Mouse (Mus musculus) colon, adult 2 months (tissue): ENCODE measurements around the gene Gm5624. TPM values are rescaled to one million over a fixed set of nuclear protein-coding genes. Genes with fewer than 3 reads are reported as not detected.

Source experiments
- polyA plus RNA-seq: library from polyadenylated mRNA; depleted of rRNA; stranded (reverse); fragments of >200 nt; gene quantifications from 2 replicates; pipeline ENCODE4 v1.2.3, GENCODE M21; 2012; rRNA removed

The Gm5624 gene
- not detected in 2 replicates for polyA plus RNA-seq

DNA sequence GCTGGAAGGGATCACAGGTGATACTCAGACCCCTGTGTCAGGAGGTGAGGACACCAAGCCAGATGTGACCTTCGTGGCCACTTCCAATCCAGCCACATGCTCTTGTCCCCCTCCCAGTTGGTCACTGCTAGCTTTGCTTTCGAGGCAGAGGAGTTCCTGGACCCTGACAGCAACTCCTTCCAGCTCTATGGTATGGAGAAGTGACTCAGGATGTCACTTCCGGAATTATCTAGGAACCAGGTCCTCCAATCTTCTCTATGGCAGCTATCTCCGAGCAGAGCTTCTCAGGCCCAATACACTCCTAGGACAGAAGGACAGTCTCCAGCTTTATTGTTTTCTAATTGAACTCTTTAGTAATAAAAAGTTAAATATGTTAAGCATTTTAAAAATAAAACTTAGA lies at the start of gene Gm5624:
Gene Gm5624 (minus strand): TSS at position 202 of the 400 bp plus-strand sequence.

GRCm38 (mm10) chr14:44582853-44583252 lies 44.9 kb downstream of the Gm5624 start, which contains the start of gene Gm8247:
Gene Gm8247, plus strand, starts transcription at chr14:44583153.

DNA sequence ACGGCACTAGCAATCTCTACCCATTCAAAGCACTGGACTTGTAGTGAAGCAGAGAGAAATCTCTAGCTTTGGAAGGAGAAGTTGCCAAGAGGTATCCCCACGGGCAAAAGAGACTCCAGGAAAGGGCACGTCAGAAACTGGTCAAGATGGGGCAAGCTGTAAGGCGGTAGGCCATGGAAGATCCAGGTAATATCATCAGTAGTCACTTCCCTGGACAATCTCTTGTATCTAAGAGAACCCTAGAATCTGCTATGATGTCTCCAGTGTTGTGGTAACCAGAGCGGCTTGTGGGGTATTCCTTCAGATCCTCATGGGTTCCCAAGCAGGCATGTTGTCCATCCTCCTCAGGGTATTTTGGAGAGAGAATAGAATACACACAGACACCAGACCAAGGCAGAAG lies 109.8 kb downstream of the Gm5624 start, which contains the start of gene Gm17093:
Gene Gm17093 (plus strand): TSS at position 301 of the 400 bp plus-strand sequence.

Other genes with a start within 250 kb of the Gm5624 start
- not detected in 2 replicates for gene Gm3371, start 217.2 kb downstream of the Gm5624 start, polyA plus RNA-seq
- gene Gm8232, start 194.3 kb downstream of the Gm5624 start, polyA plus RNA-seq, result not detected in 2 replicates
- gene BC061237, start 135.5 kb downstream of the Gm5624 start, polyA plus RNA-seq, result not detected in 2 replicates
- not detected in 2 replicates for gene Gm17093, start 109.7 kb downstream of the Gm5624 start, polyA plus RNA-seq
- not detected in 2 replicates for gene Gm8247, start 44.8 kb downstream of the Gm5624 start, polyA plus RNA-seq
- not detected in 2 replicates for gene Gm8257, start 78.5 kb upstream of the Gm5624 start, polyA plus RNA-seq
- not detected in 2 replicates for gene Gm8267, start 122.4 kb upstream of the Gm5624 start, polyA plus RNA-seq
- gene Ptgdr, start 231.4 kb upstream of the Gm5624 start, polyA plus RNA-seq, result not detected in 2 replicates